Mouse (Mus musculus) midbrain, embryonic 16.5 days (tissue): ENCODE results near the gene Slc22a5. TPM values are rescaled to one million over a fixed set of nuclear protein-coding genes. Genes with fewer than 3 reads are reported as not detected.
A peak's percentile ranks its signal among the peaks of the same experiment; 100 is the strongest.
"Not testable (repeated sequence)": the region's sequence is repeated elsewhere in the genome, so short reads cannot be mapped to it uniquely, and the experiment has no call there.

ENCODE experiments used
- ATAC-seq: fragments of 200-750 bp; cut with Nextera tagmentation; 2 replicates; pipeline ENCODE4 v1.8.0; 2017; ENCODE audit warnings: moderate TSS enrichment
- H3K27ac ChIP-seq: fragments of 300-500 bp; sonication (generic); 2 replicates; pipeline ENCODE4 v1.5.1; 2014; ENCODE audit warnings: mild to moderate bottlenecking, low read length, mixed read lengths
- H3K27me3 ChIP-seq: fragments of 300-500 bp; sonication (generic); 2 replicates; pipeline ENCODE4 v1.6.1; 2014; ENCODE audit warnings: low read depth, low read length, mixed read lengths; ENCODE audit not compliant: control insufficient read depth, insufficient read depth
- H3K36me3 ChIP-seq: fragments of 300-500 bp; sonication (generic); 2 replicates; pipeline ENCODE4 v1.6.1; 2014; ENCODE audit warnings: mild to moderate bottlenecking, low read length, moderate library complexity, mixed read lengths; ENCODE audit not compliant: control insufficient read depth, insufficient read depth
- H3K4me1 ChIP-seq: fragments of 300-500 bp; sonication (generic); 2 replicates; pipeline ENCODE4 v1.6.1; 2014; ENCODE audit warnings: mild to moderate bottlenecking, low read length, mixed read lengths; ENCODE audit not compliant: control insufficient read depth, insufficient read depth
- H3K4me2 ChIP-seq: fragments of 300-500 bp; sonication (generic); 2 replicates; pipeline ENCODE4 v1.6.1; 2014; ENCODE audit warnings: mild to moderate bottlenecking, low read length, mixed read lengths
- H3K4me3 ChIP-seq: fragments of 300-500 bp; sonication (generic); 2 replicates; pipeline ENCODE4 v1.5.1; 2014; ENCODE audit warnings: low read depth, mild to moderate bottlenecking, low read length, moderate library complexity, mixed read lengths
- H3K9ac ChIP-seq: fragments of 300-500 bp; sonication (generic); 2 replicates; pipeline ENCODE4 v1.6.1; 2014; ENCODE audit warnings: low read depth, low read length, mixed read lengths
- H3K9me3 ChIP-seq: fragments of 300-500 bp; sonication (generic); replicated peaks from 2 replicates; pipeline ENCODE4 v1.6.1; 2014; ENCODE audit warnings: mild to moderate bottlenecking, low read length, mixed read lengths; ENCODE audit not compliant: control insufficient read depth, poor library complexity, severe bottlenecking
- WGBS: fragments of 180-500 bp; shearing (Covaris S2); extraction: QIAGEN DNeasy Blood & Tissue Kit; methylation state at CpG from one replicate; pipeline ENCODE4 v1.1.7; 2014; 5-methylcytosine and 5-hydroxymethylcytosine counted together
- polyA plus RNA-seq: library from polyadenylated mRNA; unstranded; fragments of >200 nt; fragmentation: Nextera tagmentation; extraction: Ambion mirVana; gene quantifications from 2 replicates; pipeline ENCODE4 v1.2.1, GENCODE M21; 2015

Slc22a5 gene
- polyA plus RNA-seq, 1 experiment from 2014 or later = 11.0 TPM

GRCm38 (mm10) chr11:53873909-53874704 lies 17.4 kb downstream of the Slc22a5 start:
- H3K36me3 ChIP-seq = peaks cover 10% of the 10 kb centered on the region
- H3K9ac ChIP-seq, H3K27ac ChIP-seq, H3K4me3 ChIP-seq, H3K4me1 ChIP-seq, ATAC-seq, H3K4me2 ChIP-seq, H3K9me3 ChIP-seq, H3K27me3 ChIP-seq: not testable (repeated sequence)
- 59% methylated on average over 5 of the region's 5 CpGs for WGBS

- Histone ChIP-seq H3K9ac (no peak overlapping the region), H3K36me3 (peaks cover 10% of the 10 kb centered on the region), H3K27ac (no peak overlapping the region), H3K4me3 (no peak overlapping the region), H3K27me3 (no peaks in the 10 kb centered on the region), H3K4me1 (no peaks in the 10 kb centered on the region), H3K4me2 (no peak overlapping the region), H3K9me3 (no peaks in the 10 kb centered on the region)
- no peak for ATAC-seq
- 97% methylated on average over 2 of the region's 2 CpGs for WGBS
Measured at GRCm38 (mm10) chr11:53871786-53872507, 19.5 kb downstream of the Slc22a5 start.

- H3K9ac ChIP-seq = no peak overlapping the region
- no peaks in the 10 kb centered on the region for H3K4me1 ChIP-seq
- ATAC-seq = no peak
- H3K27ac ChIP-seq = no peak overlapping the region
- H3K4me3 ChIP-seq = no peak overlapping the region
- peaks cover 10% of the 10 kb centered on the region for H3K36me3 ChIP-seq
- H3K9me3 ChIP-seq = no peaks in the 10 kb centered on the region
- 91% methylated on average over 5 of the region's 5 CpGs for WGBS
- H3K4me2 ChIP-seq = no peak overlapping the region
- no peaks in the 10 kb centered on the region for H3K27me3 ChIP-seq
Measured at GRCm38 (mm10) chr11:53869172-53869571, 22.3 kb downstream of the Slc22a5 start.

- 50% methylated on average over 5 of the region's 5 CpGs for WGBS
- not testable (repeated sequence) for H3K27me3 ChIP-seq, H3K9ac ChIP-seq, H3K9me3 ChIP-seq, H3K27ac ChIP-seq, ATAC-seq, H3K4me3 ChIP-seq, H3K4me2 ChIP-seq, H3K4me1 ChIP-seq
- H3K36me3 ChIP-seq = peaks cover 10% of the 10 kb centered on the region
Measured at GRCm38 (mm10) chr11:53868323-53868722, 23.1 kb downstream of the Slc22a5 start.

- H3K9ac ChIP-seq, H3K27ac ChIP-seq, H3K36me3 ChIP-seq, H3K9me3 ChIP-seq, H3K4me1 ChIP-seq, H3K4me3 ChIP-seq, ATAC-seq, H3K4me2 ChIP-seq, H3K27me3 ChIP-seq: not testable (repeated sequence)
- WGBS = 89% methylated on average over 1 of the region's 4 CpGs
Measured at GRCm38 (mm10) chr11:53864724-53865310, 26.6 kb downstream of the Slc22a5 start.

GRCm38 (mm10) chr11:53860944-53861343 lies 30.5 kb downstream of the Slc22a5 start:
- H3K9me3 ChIP-seq, H3K27ac ChIP-seq, H3K4me1 ChIP-seq, H3K4me2 ChIP-seq, ATAC-seq, H3K27me3 ChIP-seq, H3K9ac ChIP-seq, H3K4me3 ChIP-seq, H3K36me3 ChIP-seq: not testable (repeated sequence)
- 86% methylated on average over 8 of the region's 9 CpGs for WGBS

GRCm38 (mm10) chr11:53858761-53859580 lies 32.5 kb downstream of the Slc22a5 start, which contains the start of gene Gm12216:
TSS of gene Gm12216 (minus strand) at chr11:53859256.
- H3K27ac ChIP-seq, H3K27me3 ChIP-seq, H3K9me3 ChIP-seq, H3K36me3 ChIP-seq, H3K4me1 ChIP-seq: not testable (repeated sequence)
- ATAC-seq = 0 out of 2 replicates have a peak, but pooled peaks have one; percentile 32
- Histone ChIP-seq H3K4me3 (peak within 1 kb of the TSS; percentile 39), H3K9ac (peak within 1 kb of the TSS; percentile 58; the same call in 1 of the 2 replicates), H3K4me2 (peak within 1 kb of the TSS; percentile 65)
- WGBS = 16% methylated on average over 35 of the region's 50 CpGs

- no peak overlapping the region for H3K4me3 ChIP-seq
- no peak overlapping the region for H3K9ac ChIP-seq
- H3K27me3 ChIP-seq = peaks cover 3% of the 10 kb centered on the region; the same call in 1 of the 2 replicates
- ATAC-seq = no peak
- H3K4me1 ChIP-seq = no peaks in the 10 kb centered on the region
- no peaks in the 10 kb centered on the region for H3K9me3 ChIP-seq
- H3K27ac ChIP-seq = no peak overlapping the region
- H3K36me3 ChIP-seq = no peaks in the 10 kb centered on the region
- 84% methylated on average over 6 of the region's 6 CpGs for WGBS
- H3K4me2 ChIP-seq = no peak overlapping the region
Measured at GRCm38 (mm10) chr11:53858058-53858760, 33.3 kb downstream of the Slc22a5 start.
